Mouse (Mus musculus) forebrain, embryonic 10.5 days (tissue): ENCODE results near the gene Ddx56. TPM values are rescaled to one million over a fixed set of nuclear protein-coding genes. Genes with fewer than 3 reads are reported as not detected.

Source experiments
- DNase-seq: peaks from one replicate; pipeline ENCODE4 v3.0.0-alpha.2; 2017; ENCODE audit warnings: low spot score; ENCODE audit errors: extremely low spot score
- H3K27ac ChIP-seq: fragments of 300-500 bp; sonication (generic); 2 replicates; pipeline ENCODE4 v1.5.1; 2016; ENCODE audit warnings: mild to moderate bottlenecking
- H3K27me3 ChIP-seq: fragments of 300-500 bp; sonication (generic); 2 replicates; pipeline ENCODE4 v1.6.1; 2016; ENCODE audit warnings: mild to moderate bottlenecking; ENCODE audit not compliant: poor library complexity, severe bottlenecking
- H3K36me3 ChIP-seq: fragments of 300-500 bp; sonication (generic); replicated peaks from 2 replicates; pipeline ENCODE4 v1.6.1; 2016; ENCODE audit warnings: mild to moderate bottlenecking, moderate library complexity
- H3K4me1 ChIP-seq: fragments of 300-500 bp; sonication (generic); 2 replicates; pipeline ENCODE4 v1.6.1; 2016
- H3K4me3 ChIP-seq: fragments of 300-500 bp; sonication (generic); 2 replicates; pipeline ENCODE4 v1.5.1; 2016; ENCODE audit warnings: mild to moderate bottlenecking, moderate library complexity
- H3K9me3 ChIP-seq: fragments of 300-500 bp; sonication (generic); 2 replicates; pipeline ENCODE4 v1.6.1; 2016; ENCODE audit warnings: mild to moderate bottlenecking, moderate library complexity
- WGBS: fragments of 180-500 bp; shearing (Covaris S2); methylation state at CpG from one replicate; pipeline ENCODE4 v1.1.7; 2016; 5-methylcytosine and 5-hydroxymethylcytosine counted together
- polyA plus RNA-seq: library from polyadenylated mRNA; unstranded; fragments of >200 nt; fragmentation: Nextera tagmentation; extraction: Ambion mirVana; gene quantifications from 2 replicates; pipeline ENCODE4 v1.2.1, GENCODE M21; 2016

The Ddx56 gene
- polyA plus RNA-seq = 133 and 135 TPM in 2 replicates

GRCm38 (mm10) chr11:6267320-6268254, at the start of gene Ddx56:
Gene Ddx56 (minus strand): TSS chr11:6267772.
- peaks cover 78% of the 10 kb centered on the region for H3K36me3 ChIP-seq
- peak; percentile 90 for DNase-seq
- H3K27me3 ChIP-seq = no peaks in the 10 kb centered on the region
- WGBS = 2% methylated on average over 50 of the region's 50 CpGs
- peak within 1 kb of the TSS; percentile 76 for H3K4me3 ChIP-seq
- H3K9me3 ChIP-seq = no peaks in the 10 kb centered on the region
- peak within 1 kb of the TSS; percentile 90 for H3K27ac ChIP-seq
- peaks cover 22% of the 10 kb centered on the region for H3K4me1 ChIP-seq

- no peaks in the 10 kb centered on the region for H3K27me3 ChIP-seq
- peaks cover 83% of the 10 kb centered on the region for H3K36me3 ChIP-seq
- no peak overlapping the region for H3K4me3 ChIP-seq
- DNase-seq = no peak
- WGBS = 91% methylated on average over 11 of the region's 11 CpGs
- no peaks in the 10 kb centered on the region for H3K4me1 ChIP-seq
- no peaks in the 10 kb centered on the region for H3K9me3 ChIP-seq
- H3K27ac ChIP-seq = no peak overlapping the region
These were observed 49.2 kb upstream of the Ddx56 start for GRCm38 (mm10) chr11:6316821-6317220.

GRCm38 (mm10) chr11:6313874-6314406, 46.4 kb upstream of the Ddx56 start:
- DNase-seq = no peak
- H3K27ac ChIP-seq = no peak overlapping the region
- 92% methylated on average over 7 of the region's 7 CpGs for WGBS
- peaks cover 92% of the 10 kb centered on the region for H3K36me3 ChIP-seq
- no peaks in the 10 kb centered on the region for H3K27me3 ChIP-seq
- H3K4me1 ChIP-seq = no peaks in the 10 kb centered on the region
- no peak overlapping the region for H3K4me3 ChIP-seq
- no peaks in the 10 kb centered on the region for H3K9me3 ChIP-seq

GRCm38 (mm10) chr11:6308181-6308580, 40.6 kb upstream of the Ddx56 start:
- DNase-seq = no peak
- Histone ChIP-seq H3K27me3 (no peaks in the 10 kb centered on the region), H3K4me3 (no peak overlapping the region), H3K9me3 (no peaks in the 10 kb centered on the region), H3K27ac (no peak overlapping the region), H3K4me1 (no peaks in the 10 kb centered on the region), H3K36me3 (peaks cover 89% of the 10 kb centered on the region)
- WGBS = 96% methylated on average over 4 of the region's 4 CpGs

GRCm38 (mm10) chr11:6305943-6306430, 38.4 kb upstream of the Ddx56 start:
- Histone ChIP-seq H3K4me3 (no peak overlapping the region), H3K4me1 (no peaks in the 10 kb centered on the region), H3K36me3 (peaks cover 90% of the 10 kb centered on the region), H3K9me3 (no peaks in the 10 kb centered on the region), H3K27me3 (no peaks in the 10 kb centered on the region), H3K27ac (no peak overlapping the region)
- DNase-seq = no peak
- 91% methylated on average over 1 of the region's 1 CpGs for WGBS

- no peak for DNase-seq
- Histone ChIP-seq H3K4me3 (no peak overlapping the region), H3K9me3 (no peaks in the 10 kb centered on the region), H3K27ac (no peak overlapping the region), H3K27me3 (no peaks in the 10 kb centered on the region), H3K4me1 (no peaks in the 10 kb centered on the region), H3K36me3 (peaks cover 91% of the 10 kb centered on the region)
- 82% methylated on average over 2 of the region's 2 CpGs for WGBS
These were observed 35.2 kb upstream of the Ddx56 start for GRCm38 (mm10) chr11:6302793-6303192.

- peaks cover 70% of the 10 kb centered on the region for H3K36me3 ChIP-seq
- no peak overlapping the region for H3K4me3 ChIP-seq
- 91% methylated on average over 2 of the region's 2 CpGs for WGBS
- H3K4me1 ChIP-seq = no peaks in the 10 kb centered on the region
- H3K9me3 ChIP-seq = no peaks in the 10 kb centered on the region
- no peak for DNase-seq
- H3K27ac ChIP-seq = no peak overlapping the region
- H3K27me3 ChIP-seq = no peaks in the 10 kb centered on the region
These were observed 31.9 kb upstream of the Ddx56 start for GRCm38 (mm10) chr11:6299435-6299834.

GRCm38 (mm10) chr11:6296077-6296476, 28.5 kb upstream of the Ddx56 start:
- H3K27ac ChIP-seq = no peak overlapping the region
- H3K9me3 ChIP-seq = no peaks in the 10 kb centered on the region
- H3K27me3 ChIP-seq = no peaks in the 10 kb centered on the region
- H3K4me3 ChIP-seq = no peak overlapping the region
- peaks cover 13% of the 10 kb centered on the region for H3K4me1 ChIP-seq
- DNase-seq = no peak
- H3K36me3 ChIP-seq = peaks cover 43% of the 10 kb centered on the region

GRCm38 (mm10) chr11:6294632-6295031, 27.1 kb upstream of the Ddx56 start:
- no peak overlapping the region for H3K27ac ChIP-seq
- H3K4me1 ChIP-seq = peaks cover 17% of the 10 kb centered on the region
- peaks cover 9% of the 10 kb centered on the region; the same call in 1 of the 2 replicates for H3K27me3 ChIP-seq
- 91% methylated on average over 4 of the region's 4 CpGs for WGBS
- peaks cover 29% of the 10 kb centered on the region for H3K36me3 ChIP-seq
- no peak overlapping the region for H3K4me3 ChIP-seq
- DNase-seq = no peak
- H3K9me3 ChIP-seq = no peaks in the 10 kb centered on the region

- no peak overlapping the region for H3K27ac ChIP-seq
- 94% methylated on average over 2 of the region's 2 CpGs for WGBS
- H3K9me3 ChIP-seq = no peaks in the 10 kb centered on the region
- H3K4me3 ChIP-seq = no peak overlapping the region
- H3K4me1 ChIP-seq = peaks cover 17% of the 10 kb centered on the region
- H3K36me3 ChIP-seq = peaks cover 19% of the 10 kb centered on the region
- DNase-seq = no peak
- H3K27me3 ChIP-seq = peaks cover 9% of the 10 kb centered on the region; the same call in 1 of the 2 replicates
These were observed 26.0 kb upstream of the Ddx56 start for GRCm38 (mm10) chr11:6293601-6294000.

- no peak for DNase-seq
- WGBS = 97% methylated on average over 4 of the region's 4 CpGs
- peaks cover 12% of the 10 kb centered on the region for H3K36me3 ChIP-seq
- no peak overlapping the region for H3K27ac ChIP-seq
- no peaks in the 10 kb centered on the region for H3K9me3 ChIP-seq
- peaks cover 9% of the 10 kb centered on the region; the same call in 1 of the 2 replicates for H3K27me3 ChIP-seq
- peaks cover 17% of the 10 kb centered on the region for H3K4me1 ChIP-seq
- peak overlapping the region; percentile 86 for H3K4me3 ChIP-seq
These were observed 25.4 kb upstream of the Ddx56 start for GRCm38 (mm10) chr11:6292988-6293349.

GRCm38 (mm10) chr11:6292116-6292987, 24.8 kb upstream of the Ddx56 start:
- peaks cover 9% of the 10 kb centered on the region; the same call in 1 of the 2 replicates for H3K27me3 ChIP-seq
- 20% methylated on average over 33 of the region's 33 CpGs for WGBS
- DNase-seq = no peak
- peaks cover 6% of the 10 kb centered on the region for H3K36me3 ChIP-seq
- H3K4me3 ChIP-seq = peak overlapping the region; percentile 86
- H3K27ac ChIP-seq = peak overlapping the region; percentile 92
- no peaks in the 10 kb centered on the region for H3K9me3 ChIP-seq
- H3K4me1 ChIP-seq = peaks cover 17% of the 10 kb centered on the region
